Mouse (Mus musculus): ENCODE results near the gene Rars2.

DNA sequence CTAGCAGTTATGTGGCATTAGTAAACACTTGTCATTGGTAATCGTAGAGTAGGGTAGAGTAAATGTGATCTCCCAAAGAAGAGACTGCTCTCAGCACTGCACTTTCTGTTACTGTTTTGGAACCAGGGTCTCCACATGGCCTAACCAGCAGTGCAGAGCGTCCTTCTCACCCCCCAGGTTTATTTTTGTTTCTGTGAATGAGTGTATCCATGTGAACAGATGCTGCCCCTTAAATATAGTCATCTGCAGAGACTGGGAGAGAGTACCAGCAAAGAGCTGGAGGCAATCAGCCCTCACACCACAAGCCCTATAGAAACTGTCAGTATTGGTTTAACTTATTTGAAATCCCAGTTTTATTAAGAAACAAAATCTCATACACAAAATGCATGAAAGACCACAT, 41.9 kb upstream of the Rars2 start:
- no peak for TF ChIP-seq CTCF (IDR thresholded peaks at IDR 0.05; ENCODE audit: low read depth, low read length)
- no peak for TF ChIP-seq POLR2A (IDR thresholded peaks at IDR 0.05; ENCODE audit: borderline replicate concordance, low read depth, low read length)
